Mouse (Mus musculus) neural tube, embryonic 11.5 days (tissue): Measurements from ENCODE around the gene Fgfr1op. TPM values are rescaled to one million over a fixed set of nuclear protein-coding genes. Genes with fewer than 3 reads are reported as not detected.
"Not testable (repeated sequence)": the region's sequence is repeated elsewhere in the genome, so short reads cannot be mapped to it uniquely, and the experiment has no call there.

Experiments used
- ATAC-seq: fragments of 200-750 bp; cut with Nextera tagmentation; 2 replicates; pipeline ENCODE4 v1.8.0; 2017; ENCODE audit warnings: moderate number of reproducible peaks, mild to moderate bottlenecking, moderate TSS enrichment, moderate library complexity; ENCODE audit not compliant: insufficient read depth, low FRiP score, low TSS enrichment
- DNase-seq: peaks from one replicate; pipeline ENCODE4 v3.0.0-alpha.2; 2015; ENCODE audit warnings: low spot score
- H3K27ac ChIP-seq: fragments of 300-500 bp; sonication (generic); 2 replicates; pipeline ENCODE4 v1.5.1; 2014; ENCODE audit warnings: low read depth, mild to moderate bottlenecking, low read length
- H3K27me3 ChIP-seq: fragments of 300-500 bp; sonication (generic); 2 replicates; pipeline ENCODE4 v1.6.1; 2014; ENCODE audit warnings: mild to moderate bottlenecking, low read length, mixed read lengths; ENCODE audit not compliant: control insufficient read depth, insufficient read depth
- H3K36me3 ChIP-seq: fragments of 300-500 bp; sonication (generic); 2 replicates; pipeline ENCODE4 v1.6.1; 2014; ENCODE audit warnings: mild to moderate bottlenecking, low read length, moderate library complexity, mixed read lengths; ENCODE audit not compliant: control insufficient read depth, insufficient read depth
- H3K4me1 ChIP-seq: fragments of 300-500 bp; sonication (generic); 2 replicates; pipeline ENCODE4 v1.6.1; 2014; ENCODE audit warnings: low read length, mixed read lengths; ENCODE audit not compliant: control insufficient read depth, insufficient read depth
- H3K4me2 ChIP-seq: fragments of 300-500 bp; sonication (generic); 2 replicates; pipeline ENCODE4 v1.6.1; 2014; ENCODE audit warnings: low read depth, mild to moderate bottlenecking, moderate library complexity
- H3K4me3 ChIP-seq: fragments of 300-500 bp; sonication (generic); 2 replicates; pipeline ENCODE4 v1.5.1; 2014; ENCODE audit warnings: low read depth, low read length
- H3K9ac ChIP-seq: fragments of 300-500 bp; sonication (generic); 2 replicates; pipeline ENCODE4 v1.6.1; 2014; ENCODE audit warnings: mild to moderate bottlenecking, low read length
- H3K9me3 ChIP-seq: fragments of 300-500 bp; sonication (generic); 2 replicates; pipeline ENCODE4 v1.6.1; 2016; ENCODE audit warnings: low read length; ENCODE audit not compliant: control insufficient read depth
- WGBS: fragments of 180-500 bp; shearing (Covaris S2); extraction: QIAGEN DNeasy Blood & Tissue Kit; methylation state at CpG from one replicate; pipeline ENCODE4 v1.1.7; 2014; 5-methylcytosine and 5-hydroxymethylcytosine counted together
- polyA plus RNA-seq: library from polyadenylated mRNA; unstranded; fragments of >200 nt; fragmentation: Nextera tagmentation; extraction: Ambion mirVana; gene quantifications from 2 replicates; pipeline ENCODE4 v1.2.1, GENCODE M21; 2014

Gene Fgfr1op
- polyA plus RNA-seq, 1 experiment from 2014 or later: 55.5 TPM

DNA sequence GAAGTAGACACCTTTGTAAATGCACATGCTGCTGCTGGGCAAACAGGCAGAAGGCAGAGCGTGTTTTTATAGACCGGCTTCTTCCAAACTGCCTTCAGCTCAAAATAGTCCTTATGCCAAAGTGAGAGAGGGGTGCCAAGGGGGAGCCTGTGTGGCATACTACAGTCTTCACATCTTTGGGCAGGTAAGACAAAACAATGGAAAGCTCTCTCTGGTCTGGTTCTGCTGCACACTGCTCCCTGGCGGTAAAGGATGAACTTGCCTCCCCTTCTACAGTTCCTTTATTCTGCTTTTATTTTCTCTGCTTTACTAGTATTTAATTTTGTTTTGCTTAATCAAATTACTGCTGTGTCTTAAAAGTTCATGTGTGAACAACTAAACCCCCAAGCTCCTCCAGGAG, 4.3 kb upstream of the Fgfr1op start:
- ATAC-seq, H3K27ac ChIP-seq, H3K36me3 ChIP-seq, H3K4me1 ChIP-seq, H3K4me2 ChIP-seq, H3K9me3 ChIP-seq, H3K4me3 ChIP-seq, H3K27me3 ChIP-seq, H3K9ac ChIP-seq: not testable (repeated sequence)
- WGBS: 49% methylated on average over 2 of the region's 3 CpGs
- peak; percentile 13 for DNase-seq

DNA sequence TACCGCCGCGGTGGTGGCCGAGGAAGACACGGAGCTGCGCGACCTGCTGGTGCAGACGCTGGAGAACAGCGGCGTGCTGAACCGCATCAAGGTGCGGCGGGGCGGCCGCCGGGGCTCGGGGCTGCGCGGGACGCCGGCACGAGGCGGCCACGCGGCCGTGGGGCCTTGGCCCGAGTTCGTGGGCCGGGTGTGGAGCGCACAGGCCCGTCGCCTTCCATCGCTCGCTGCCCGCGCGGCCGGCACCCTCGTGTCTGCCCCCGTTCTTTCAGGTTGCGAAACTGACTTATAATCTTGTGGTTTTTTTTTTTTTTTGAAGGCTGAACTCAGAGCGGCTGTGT, 276 bp downstream of the Fgfr1op start:
- not testable (repeated sequence) for H3K36me3 ChIP-seq, ATAC-seq, H3K9me3 ChIP-seq, H3K27me3 ChIP-seq, H3K27ac ChIP-seq, H3K4me1 ChIP-seq
- DNase-seq: peak; percentile 10
- Histone ChIP-seq H3K4me2 (peak overlapping the region; percentile 32; the same call in 1 of the 2 replicates), H3K4me3 (peak overlapping the region; percentile 42), H3K9ac (peak overlapping the region; percentile 52)
- WGBS: under 1% methylated on average over 35 of the region's 42 CpGs

GRCm38 (mm10) chr17:8165977-8166376, 676 bp downstream of the Fgfr1op start:
- H3K27me3 ChIP-seq, H3K4me1 ChIP-seq, H3K36me3 ChIP-seq, H3K9me3 ChIP-seq, H3K9ac ChIP-seq, ATAC-seq, H3K27ac ChIP-seq: not testable (repeated sequence)
- Histone ChIP-seq H3K4me3 (peak overlapping the region; percentile 42), H3K4me2 (peak overlapping the region; percentile 32)
- 0% methylated on average over 11 of the region's 11 CpGs for WGBS
- DNase-seq: peak; percentile 5

GRCm38 (mm10) chr17:8166454-8166853, 1.2 kb downstream of the Fgfr1op start:
- H3K27me3 ChIP-seq, ATAC-seq, H3K9me3 ChIP-seq, H3K4me3 ChIP-seq, H3K36me3 ChIP-seq, H3K9ac ChIP-seq, H3K4me1 ChIP-seq, DNase-seq, H3K27ac ChIP-seq: not testable (repeated sequence)
- H3K4me2 ChIP-seq: peak overlapping the region; percentile 32; the same call in 1 of the 2 replicates
- 22% methylated on average over 1 of the region's 3 CpGs for WGBS

DNA sequence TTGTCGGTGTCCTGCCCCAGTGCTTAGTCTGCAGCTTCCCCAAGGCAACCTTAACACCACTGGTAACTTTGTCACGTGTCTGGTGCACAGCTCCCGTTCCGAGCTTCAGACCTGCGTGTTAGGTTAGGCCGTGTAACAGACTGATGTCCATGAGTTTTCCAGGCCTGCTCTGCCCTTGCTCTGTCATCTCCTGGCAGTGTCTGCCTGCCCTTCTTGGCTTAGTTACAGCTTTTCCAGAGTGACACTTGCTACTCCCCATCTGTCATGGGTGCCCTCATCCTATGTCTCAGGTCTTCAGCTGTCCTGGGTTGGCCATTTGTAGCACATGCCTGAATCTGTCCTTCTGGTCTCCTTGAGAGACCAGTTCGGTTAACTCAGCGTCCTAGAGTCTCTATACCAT, 2.1 kb downstream of the Fgfr1op start:
- not testable (repeated sequence) for H3K4me3 ChIP-seq, H3K9me3 ChIP-seq, H3K4me2 ChIP-seq, H3K4me1 ChIP-seq, ATAC-seq, H3K36me3 ChIP-seq, H3K27me3 ChIP-seq, DNase-seq, H3K9ac ChIP-seq, H3K27ac ChIP-seq
- WGBS: 92% methylated on average over 5 of the region's 8 CpGs

DNA sequence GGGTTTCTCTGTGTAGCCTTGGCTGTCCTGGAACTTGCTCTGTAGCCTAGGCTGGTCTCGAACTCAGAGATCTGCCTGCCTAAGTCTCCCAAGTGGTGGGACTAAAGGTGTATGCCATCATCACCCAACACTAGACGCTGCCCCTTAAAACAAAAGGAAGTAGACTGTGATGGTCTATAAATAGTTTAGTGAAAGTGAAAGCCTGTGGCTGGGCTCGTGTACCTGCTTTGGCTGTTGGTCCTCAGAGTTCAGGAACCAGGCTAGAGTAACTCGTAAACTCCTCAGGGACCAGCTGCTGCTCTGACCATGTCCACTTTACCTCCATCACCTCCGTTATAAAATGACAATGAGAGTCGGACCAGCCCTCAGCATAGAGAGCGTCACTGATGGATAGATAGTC, 5.0 kb downstream of the Fgfr1op start:
- DNase-seq (no peak), ATAC-seq (no peak)
- no peak overlapping the region for H3K4me3 ChIP-seq
- WGBS: 88% methylated on average over 7 of the region's 7 CpGs
- H3K27me3 ChIP-seq: no peaks in the 10 kb centered on the region
- no peak overlapping the region for H3K27ac ChIP-seq
- no peak overlapping the region for H3K4me2 ChIP-seq
- H3K9me3 ChIP-seq: no peaks in the 10 kb centered on the region
- H3K9ac ChIP-seq: no peak overlapping the region
- H3K36me3 ChIP-seq: peaks cover 5% of the 10 kb centered on the region
- no peaks in the 10 kb centered on the region for H3K4me1 ChIP-seq

DNA sequence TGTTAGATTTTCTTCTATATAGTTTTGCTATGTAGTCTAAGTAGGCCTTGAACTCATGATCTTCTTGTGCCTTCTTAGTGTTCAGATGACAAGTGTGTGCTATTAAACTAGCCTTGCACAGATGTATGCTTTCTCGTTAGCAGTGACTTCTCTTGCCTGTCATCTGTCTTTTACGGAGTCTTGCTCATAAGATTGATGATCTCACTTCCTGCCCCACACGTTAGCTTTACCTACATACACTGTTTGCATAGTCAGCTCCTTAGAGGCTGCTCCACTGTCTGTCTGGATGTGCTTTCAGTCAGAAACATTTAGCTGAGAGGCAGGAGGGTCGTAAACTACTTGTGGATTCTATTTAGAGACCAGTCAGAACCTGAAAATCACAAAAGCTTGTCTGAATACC, 5.8 kb downstream of the Fgfr1op start:
- DNase-seq (no peak), ATAC-seq (no peak)
- no peak overlapping the region for H3K27ac ChIP-seq
- no peak overlapping the region for H3K9ac ChIP-seq
- H3K36me3 ChIP-seq: peaks cover 7% of the 10 kb centered on the region
- 58% methylated on average over 4 of the region's 4 CpGs for WGBS
- H3K4me1 ChIP-seq: no peaks in the 10 kb centered on the region
- no peaks in the 10 kb centered on the region for H3K27me3 ChIP-seq
- H3K4me3 ChIP-seq: no peak overlapping the region
- no peaks in the 10 kb centered on the region for H3K9me3 ChIP-seq
- no peak overlapping the region for H3K4me2 ChIP-seq

DNA sequence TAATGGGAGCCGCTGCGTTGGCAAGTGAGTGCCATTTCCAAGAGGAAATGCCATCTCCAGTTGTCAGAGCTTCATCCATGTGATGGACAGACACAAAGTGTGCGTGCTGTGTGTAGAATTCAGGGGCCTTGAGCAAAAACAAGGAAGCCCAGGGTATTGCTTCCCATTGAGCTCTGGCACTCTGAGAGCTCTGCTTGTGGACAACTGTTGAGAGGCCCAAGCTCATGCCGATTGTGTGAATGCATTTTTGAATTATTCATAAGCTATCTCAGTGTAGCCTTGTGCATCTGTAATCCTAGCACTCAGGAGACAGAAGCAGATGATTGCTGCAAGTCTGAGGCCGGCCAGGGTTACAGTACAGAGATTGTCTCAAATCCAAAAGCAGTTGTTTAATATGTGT, 11.8 kb downstream of the Fgfr1op start:
- H3K27ac ChIP-seq: no peak overlapping the region
- 87% methylated on average over 5 of the region's 5 CpGs for WGBS
- no peak for ATAC-seq

DNA sequence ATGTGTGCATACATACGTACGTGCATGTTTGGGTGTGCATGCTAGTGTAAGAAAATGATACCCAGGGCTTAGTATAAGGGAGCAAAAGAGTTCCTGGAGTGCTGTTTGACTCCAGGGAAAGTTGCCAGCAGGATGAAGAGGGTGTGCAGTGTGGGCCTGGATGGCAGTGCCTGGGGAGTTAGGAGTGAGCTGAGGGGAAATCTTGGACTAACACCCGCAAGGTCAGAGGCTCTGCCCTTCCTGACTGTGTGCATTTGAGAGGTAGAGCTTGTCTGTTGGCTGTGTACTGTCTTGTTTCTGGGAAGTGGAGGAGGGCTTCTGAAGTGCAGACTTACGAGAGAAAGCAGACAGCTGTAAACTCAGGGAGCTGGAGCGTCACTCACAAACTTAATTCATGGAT, 18.5 kb downstream of the Fgfr1op start:
- H3K9me3 ChIP-seq: no peaks in the 10 kb centered on the region
- DNase-seq (no peak), ATAC-seq (no peak)
- H3K9ac ChIP-seq: no peak overlapping the region
- H3K27ac ChIP-seq: no peak overlapping the region
- 80% methylated on average over 5 of the region's 5 CpGs for WGBS
- H3K27me3 ChIP-seq: no peaks in the 10 kb centered on the region
- H3K4me3 ChIP-seq: no peak overlapping the region
- H3K4me1 ChIP-seq: no peaks in the 10 kb centered on the region
- H3K36me3 ChIP-seq: peaks cover 2% of the 10 kb centered on the region
- no peak overlapping the region for H3K4me2 ChIP-seq

More for the DNA sequence above, 11.8 kb downstream of the Fgfr1op start:
- DNase-seq: no peak
- Histone ChIP-seq H3K4me2 (no peak overlapping the region), H3K9me3 (no peaks in the 10 kb centered on the region), H3K4me1 (no peaks in the 10 kb centered on the region), H3K36me3 (peaks cover 8% of the 10 kb centered on the region), H3K4me3 (no peak overlapping the region), H3K9ac (no peak overlapping the region), H3K27me3 (no peaks in the 10 kb centered on the region)
